ENCODE assay signal across 35 mouse cellular contexts in the genomic region with DNA sequence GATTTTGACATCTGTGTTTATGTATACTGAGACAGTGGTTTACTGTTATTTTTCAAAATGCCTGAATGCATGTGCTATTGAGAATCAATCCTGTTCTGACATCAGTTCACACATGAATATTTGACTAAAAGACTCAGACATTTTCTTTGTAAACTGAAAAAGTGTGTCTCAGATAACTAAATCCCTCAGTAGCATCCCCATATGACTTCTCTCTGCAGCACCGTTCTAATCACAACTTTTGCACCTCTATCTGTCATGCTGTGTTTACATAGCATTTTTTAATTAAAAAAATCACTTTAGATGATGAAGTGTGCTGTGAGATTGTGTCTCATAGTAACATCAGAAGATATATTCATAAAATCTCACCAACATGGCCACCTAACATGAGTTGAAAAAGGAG.
"Had no signal": no experiment of that assay in that cellular context is flagged by ENCODE, and none has a peak within 500 bp of the region (broad histone marks: within the 10 kb centered on the region; RNA-seq: fewer than 3 reads in every experiment).

No protein-coding gene starts in this region.

- H3K4me1 ChIP-seq: heart, embryonic 10.5 days; heart, embryonic 12.5 days; heart, embryonic 13.5 days; heart, embryonic 15.5 days; hindbrain, embryonic 10.5 days; hindbrain, embryonic 12.5 days; hindbrain, embryonic 13.5 days; hindbrain, embryonic 15.5 days; intestine, embryonic 15.5 days; kidney, embryonic 15.5 days had no signal

- DNase-seq: heart, adult 2 months; heart, postnatal 10 days; heart, postnatal 14 days; heart, postnatal 36 days; heart, postnatal 4 days; kidney, adult 11 months; kidney, adult 18-20 months; kidney, adult 2 months; kidney, adult 8-10 months; kidney, adult 9 months; kidney, postnatal 10 days; kidney, postnatal 14 days; kidney, postnatal 25 days; kidney, postnatal 36 days; kidney, postnatal 4 days; layer of hippocampus, adult 9-11 months had no signal

- H3K4me3 ChIP-seq: heart, adult 2 months; heart, embryonic 10.5 days; heart, embryonic 12.5 days; heart, embryonic 13.5 days; heart, embryonic 15.5 days; hindbrain, embryonic 10.5 days; hindbrain, embryonic 12.5 days; hindbrain, embryonic 13.5 days; hindbrain, embryonic 15.5 days; intestine, embryonic 15.5 days; kidney, embryonic 15.5 days; layer of hippocampus, adult 2 months had no signal

- H3K36me3 ChIP-seq: heart, embryonic 10.5 days; heart, embryonic 12.5 days; heart, embryonic 13.5 days; heart, embryonic 15.5 days; hindbrain, embryonic 10.5 days; hindbrain, embryonic 12.5 days; hindbrain, embryonic 13.5 days; hindbrain, embryonic 15.5 days; intestine, embryonic 15.5 days; kidney, embryonic 15.5 days had no signal

- ATAC-seq: hindbrain, embryonic 16.5 days; hindbrain, postnatal 0 days; inflammation-experienced regulatory T-cells, adult 6 months; intestine, embryonic 15.5 days; intestine, embryonic 16.5 days; intestine, postnatal 0 days had no signal

- H3K27me3 ChIP-seq: heart, embryonic 12.5 days; heart, embryonic 13.5 days; heart, embryonic 15.5 days; hindbrain, embryonic 12.5 days; hindbrain, embryonic 13.5 days; hindbrain, embryonic 15.5 days; intestine, embryonic 15.5 days; kidney, embryonic 15.5 days had no signal

- H3K4me2 ChIP-seq: heart, embryonic 11.5 days; heart, embryonic 12.5 days; heart, embryonic 13.5 days; heart, embryonic 15.5 days; hindbrain, embryonic 12.5 days; hindbrain, embryonic 13.5 days; hindbrain, embryonic 14.5 days; hindbrain, embryonic 15.5 days; intestine, embryonic 15.5 days; kidney, embryonic 15.5 days had no signal

- H3K9me3 ChIP-seq: heart, embryonic 10.5 days; heart, embryonic 15.5 days; hindbrain, embryonic 12.5 days; hindbrain, embryonic 13.5 days; hindbrain, embryonic 15.5 days; intestine, embryonic 15.5 days; kidney, embryonic 15.5 days had no signal

- H3K27ac ChIP-seq: heart, adult 2 months; heart, embryonic 10.5 days; heart, embryonic 13.5 days; heart, embryonic 15.5 days; hindbrain, embryonic 10.5 days; hindbrain, embryonic 12.5 days; hindbrain, embryonic 13.5 days; hindbrain, embryonic 14.5 days; hindbrain, embryonic 15.5 days; hindbrain, postnatal 0 days; intestine, embryonic 15.5 days; kidney, embryonic 15.5 days; kidney, postnatal 0 days; layer of hippocampus, adult 2 months had no signal

- H3K9ac ChIP-seq: heart, embryonic 12.5 days; heart, embryonic 13.5 days; heart, embryonic 15.5 days; hindbrain, embryonic 12.5 days; hindbrain, embryonic 13.5 days; hindbrain, embryonic 14.5 days; hindbrain, embryonic 15.5 days; intestine, embryonic 15.5 days; kidney, embryonic 15.5 days had no signal
